Mouse (Mus musculus): ENCODE results near the gene Padi1. TPM values are rescaled to one million over a fixed set of nuclear protein-coding genes. Genes with fewer than 3 reads are reported as not detected.

The Padi1 gene
- 1.0 and 1.2 TPM in 2 replicates for polyA plus RNA-seq (2012; rRNA removed)

GRCm38 (mm10) chr4:140845666-140846065 is at the start of gene Padi1:
Padi1 (minus strand) TSS chr4:140845778.
- no peak for DNase-seq (ENCODE audit: low spot score)

GRCm38 (mm10) chr4:140892163-140892530 is 46.6 kb upstream of the Padi1 start:
- peak; percentile 13 for DNase-seq (ENCODE audit: low spot score)

GRCm38 (mm10) chr4:140891525-140892162 is 46.1 kb upstream of the Padi1 start:
- peak; percentile 5 for DNase-seq (ENCODE audit: low spot score)

- DNase-seq (ENCODE audit: low spot score): peak; percentile 15
These were observed 38.3 kb upstream of the Padi1 start for GRCm38 (mm10) chr4:140883852-140884251.

- DNase-seq (ENCODE audit: low spot score): no peak
These were observed 37.4 kb upstream of the Padi1 start for GRCm38 (mm10) chr4:140882981-140883380.

GRCm38 (mm10) chr4:140882365-140882764 is 36.8 kb upstream of the Padi1 start:
- DNase-seq (ENCODE audit: low spot score): no peak

GRCm38 (mm10) chr4:140881771-140882170 is 36.2 kb upstream of the Padi1 start:
- DNase-seq (ENCODE audit: low spot score): no peak

GRCm38 (mm10) chr4:140881026-140881670 is 35.6 kb upstream of the Padi1 start:
- DNase-seq (ENCODE audit: low spot score): peak; percentile 7

GRCm38 (mm10) chr4:140880207-140880606 is 34.6 kb upstream of the Padi1 start:
- DNase-seq (ENCODE audit: low spot score): peak; percentile 5

- DNase-seq (ENCODE audit: low spot score): peak; percentile 19
These were observed 34.2 kb upstream of the Padi1 start for GRCm38 (mm10) chr4:140879739-140880138.

- DNase-seq (ENCODE audit: low spot score): peak; percentile 4
These were observed 33.5 kb upstream of the Padi1 start for GRCm38 (mm10) chr4:140879116-140879515.

- peak; percentile 10 for DNase-seq (ENCODE audit: low spot score)
These were observed 33.1 kb upstream of the Padi1 start for GRCm38 (mm10) chr4:140878655-140879054.

- DNase-seq (ENCODE audit: low spot score): peak; percentile 15
These were observed 31.9 kb upstream of the Padi1 start for GRCm38 (mm10) chr4:140877441-140877840.

- peak; percentile 13 for DNase-seq (ENCODE audit: low spot score)
These were observed 31.1 kb upstream of the Padi1 start for GRCm38 (mm10) chr4:140876681-140877080.

- DNase-seq (ENCODE audit: low spot score): peak; percentile 8
These were observed 30.6 kb upstream of the Padi1 start for GRCm38 (mm10) chr4:140876161-140876560.

- DNase-seq (ENCODE audit: low spot score): peak; percentile 4
These were observed 27.4 kb upstream of the Padi1 start for GRCm38 (mm10) chr4:140873011-140873410.

GRCm38 (mm10) chr4:140872686-140872992 is 27.1 kb upstream of the Padi1 start:
- DNase-seq (ENCODE audit: low spot score): peak; percentile 13

- peak; percentile 11 for DNase-seq (ENCODE audit: low spot score)
These were observed 26.5 kb upstream of the Padi1 start for GRCm38 (mm10) chr4:140871851-140872685.

- DNase-seq (ENCODE audit: low spot score): peak; percentile 10
These were observed 25.8 kb upstream of the Padi1 start for GRCm38 (mm10) chr4:140871376-140871775.

GRCm38 (mm10) chr4:140870876-140871275 is 25.3 kb upstream of the Padi1 start:
- DNase-seq (ENCODE audit: low spot score): no peak

- no peak for DNase-seq (ENCODE audit: low spot score)
These were observed 24.4 kb upstream of the Padi1 start for GRCm38 (mm10) chr4:140869945-140870344.

GRCm38 (mm10) chr4:140868484-140869190 is 23.1 kb upstream of the Padi1 start:
- no peak for DNase-seq (ENCODE audit: low spot score)

Measured in urinary bladder, adult 2 months (tissue).